Mouse (Mus musculus) right cerebral cortex, postnatal 14 days (tissue): Measurements from ENCODE around the gene Fbxo5.

Experiments
- DNase-seq: peaks from one replicate; pipeline ENCODE4 v3.0.0; 2022

Fbxo5 gene

GRCm38 (mm10) chr10:5805243-5805730 is at the start of gene Fbxo5:
TSS of gene Fbxo5 (minus strand) at chr10:5805600.
- peak; percentile 98 for DNase-seq

- DNase-seq = no peak
Observed at GRCm38 (mm10) chr10:5853290-5853868, 48.0 kb upstream of the Fbxo5 start.

GRCm38 (mm10) chr10:5846939-5847338 is 41.5 kb upstream of the Fbxo5 start:
- no peak for DNase-seq

- peak; percentile 64 for DNase-seq
Observed at GRCm38 (mm10) chr10:5841369-5841768, 36.0 kb upstream of the Fbxo5 start.

GRCm38 (mm10) chr10:5826336-5827025 is 21.1 kb upstream of the Fbxo5 start:
- DNase-seq = no peak

- no peak for DNase-seq
Observed at GRCm38 (mm10) chr10:5824779-5825178, 19.4 kb upstream of the Fbxo5 start.

GRCm38 (mm10) chr10:5823740-5824491 is 18.5 kb upstream of the Fbxo5 start, which contains the start of gene Mtrf1l:
TSS of gene Mtrf1l (minus strand) at chr10:5823910.
- peak; percentile 91 for DNase-seq

GRCm38 (mm10) chr10:5823291-5823739 is 17.9 kb upstream of the Fbxo5 start:
- peak; percentile 37 for DNase-seq

GRCm38 (mm10) chr10:5818772-5819171 is 13.4 kb upstream of the Fbxo5 start:
- no peak for DNase-seq

GRCm38 (mm10) chr10:5815968-5816367 is 10.6 kb upstream of the Fbxo5 start:
- DNase-seq = no peak

- DNase-seq = no peak
Observed at GRCm38 (mm10) chr10:5813724-5814123, 8.3 kb upstream of the Fbxo5 start.

GRCm38 (mm10) chr10:5807683-5808082 is 2.3 kb upstream of the Fbxo5 start:
- DNase-seq = no peak

- no peak for DNase-seq
Observed at GRCm38 (mm10) chr10:5806996-5807395, 1.6 kb upstream of the Fbxo5 start.

GRCm38 (mm10) chr10:5806416-5806815 is 1.0 kb upstream of the Fbxo5 start:
- no peak for DNase-seq

GRCm38 (mm10) chr10:5805731-5806307 is 419 bp upstream of the Fbxo5 start:
- DNase-seq = peak; percentile 94

GRCm38 (mm10) chr10:5804691-5805156 is 676 bp downstream of the Fbxo5 start:
- DNase-seq = no peak

- no peak for DNase-seq
Observed at GRCm38 (mm10) chr10:5803739-5804138, 1.7 kb downstream of the Fbxo5 start.

- DNase-seq = no peak
Observed at GRCm38 (mm10) chr10:5802866-5803265, 2.5 kb downstream of the Fbxo5 start.

- DNase-seq = no peak
Observed at GRCm38 (mm10) chr10:5800490-5800889, 4.9 kb downstream of the Fbxo5 start.

- no peak for DNase-seq
Observed at GRCm38 (mm10) chr10:5798069-5798468, 7.3 kb downstream of the Fbxo5 start.

- DNase-seq = peak; percentile 81
Observed at GRCm38 (mm10) chr10:5790657-5791056, 14.7 kb downstream of the Fbxo5 start.

GRCm38 (mm10) chr10:5786923-5787322 is 18.5 kb downstream of the Fbxo5 start:
- DNase-seq = peak; percentile 25
